Mouse (Mus musculus): ENCODE measurements at regions not wholly inside any gene's neighbourhood (a gene's known extent, or its start where the extent isn't known, plus 50 kb on each side); places are given as distances from the start of the nearest gene placed in this dataset.

DNA sequence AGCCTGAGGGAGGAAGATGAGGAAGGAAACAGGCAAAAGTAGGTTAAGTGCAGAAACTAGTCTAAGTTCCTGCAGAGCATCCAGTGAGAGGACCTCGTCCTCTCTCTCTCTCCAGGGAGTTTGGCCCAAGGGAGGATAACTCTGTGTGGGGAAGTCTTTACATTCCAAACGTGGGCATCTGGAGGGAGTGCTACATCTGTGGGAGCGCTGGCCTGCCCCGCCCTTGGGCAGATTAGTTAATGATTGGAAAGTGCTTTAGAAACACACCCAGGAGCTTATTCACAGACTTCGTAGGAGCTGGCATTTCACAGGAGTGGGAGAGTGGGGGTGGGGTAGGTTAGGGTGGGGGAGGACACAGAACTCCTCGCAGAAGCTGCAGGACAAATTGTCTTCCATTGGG is 70.1 kb upstream of the Gm9887 start:
- Histone ChIP-seq H3K4me1 (ENCODE audit: control insufficient read depth, insufficient read depth, low read length) (peaks cover 14% of the 10 kb centered on the region; the same call in 1 of the 2 replicates), H3K9me3 (ENCODE audit: control insufficient read depth, low read depth, low read length) (peaks cover 2% of the 10 kb centered on the region; the same call in 1 of the 2 replicates), H3K4me3 (ENCODE audit: low read depth, low read length) (no peak overlapping the region), H3K4me2 (replicated peaks; ENCODE audit: low read depth, low read length) (no peak overlapping the region), H3K27me3 (ENCODE audit: control insufficient read depth, insufficient read depth, low read length) (no peaks in the 10 kb centered on the region), H3K36me3 (ENCODE audit: control insufficient read depth, insufficient read depth, low read length) (no peaks in the 10 kb centered on the region), H3K27ac (ENCODE audit: low read length) (no peak overlapping the region), H3K9ac (replicated peaks; ENCODE audit: low read depth, low read length) (no peak overlapping the region)
- 16% methylated on average over 6 of the region's 6 CpGs for whole genome bisulfite sequencing
- peak; percentile 60 for ATAC-seq (ENCODE audit: insufficient number of reproducible peaks, insufficient read depth, low FRiP score, low read depth)

- 70% methylated on average over 4 of the region's 4 CpGs for WGBS
- no peak overlapping the region for H3K4me3 ChIP-seq (ENCODE audit: low read depth, low read length)
- peaks cover 10% of the 10 kb centered on the region; the same call in 1 of the 2 replicates for H3K4me1 ChIP-seq (ENCODE audit: control insufficient read depth, insufficient read depth, low read length)
- no peak overlapping the region for H3K4me2 ChIP-seq (replicated peaks; ENCODE audit: low read depth, low read length)
- no peak for ATAC-seq (ENCODE audit: insufficient number of reproducible peaks, insufficient read depth, low FRiP score, low read depth)
- H3K9me3 ChIP-seq (ENCODE audit: control insufficient read depth, low read depth, low read length) = peaks cover 2% of the 10 kb centered on the region; the same call in 1 of the 2 replicates
- no peaks in the 10 kb centered on the region for H3K27me3 ChIP-seq (ENCODE audit: control insufficient read depth, insufficient read depth, low read length)
- H3K36me3 ChIP-seq (ENCODE audit: control insufficient read depth, insufficient read depth, low read length) = no peaks in the 10 kb centered on the region
- H3K9ac ChIP-seq (replicated peaks; ENCODE audit: low read depth, low read length) = no peak overlapping the region
- H3K27ac ChIP-seq (ENCODE audit: low read length) = no peak overlapping the region
Observed at GRCm38 (mm10) chr12:69441764-69442163, 69.5 kb upstream of the Gm9887 start.

DNA sequence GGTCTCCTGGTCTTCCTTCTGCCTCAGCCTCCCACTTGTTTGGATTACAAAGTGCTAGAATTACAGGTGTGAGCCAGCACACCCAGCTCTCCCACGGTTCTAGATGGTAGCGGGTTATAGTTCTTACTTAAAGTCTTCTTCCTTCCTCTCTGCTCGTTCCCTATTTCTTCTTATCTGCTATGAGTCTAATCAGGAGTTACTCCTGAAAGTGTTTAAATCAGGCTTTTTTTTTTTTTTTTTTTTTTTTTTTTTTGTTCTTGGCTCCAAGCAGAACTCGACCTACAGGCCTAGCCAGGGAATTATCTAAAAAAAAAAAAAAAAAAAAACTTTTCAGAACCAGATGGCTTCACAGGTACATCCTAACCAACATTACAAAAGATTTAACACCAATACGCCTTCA is 66.0 kb upstream of the Gm9887 start:
- ATAC-seq (ENCODE audit: insufficient number of reproducible peaks, insufficient read depth, low FRiP score, low read depth) = no peak
- Histone ChIP-seq H3K9ac (replicated peaks; ENCODE audit: low read depth, low read length) (no peak overlapping the region), H3K4me1 (ENCODE audit: control insufficient read depth, insufficient read depth, low read length) (peaks cover 11% of the 10 kb centered on the region; the same call in 1 of the 2 replicates), H3K4me3 (ENCODE audit: low read depth, low read length) (no peak overlapping the region), H3K27me3 (ENCODE audit: control insufficient read depth, insufficient read depth, low read length) (no peaks in the 10 kb centered on the region), H3K36me3 (ENCODE audit: control insufficient read depth, insufficient read depth, low read length) (no peaks in the 10 kb centered on the region), H3K9me3 (ENCODE audit: control insufficient read depth, low read depth, low read length) (peaks cover 5% of the 10 kb centered on the region; the same call in 1 of the 2 replicates), H3K27ac (ENCODE audit: low read length) (peak overlapping the region; percentile 77; the same call in 1 of the 2 replicates), H3K4me2 (replicated peaks; ENCODE audit: low read depth, low read length) (no peak overlapping the region)
- WGBS = 69% methylated on average over 5 of the region's 5 CpGs

GRCm38 (mm10) chr12:69436839-69437501 is 64.7 kb upstream of the Gm9887 start:
- Histone ChIP-seq H3K4me1 (ENCODE audit: control insufficient read depth, insufficient read depth, low read length) (peaks cover 13% of the 10 kb centered on the region; the same call in 1 of the 2 replicates), H3K27me3 (ENCODE audit: control insufficient read depth, insufficient read depth, low read length) (no peaks in the 10 kb centered on the region), H3K4me3 (ENCODE audit: low read depth, low read length) (no peak overlapping the region), H3K9ac (replicated peaks; ENCODE audit: low read depth, low read length) (no peak overlapping the region), H3K36me3 (ENCODE audit: control insufficient read depth, insufficient read depth, low read length) (no peaks in the 10 kb centered on the region), H3K27ac (ENCODE audit: low read length) (peak overlapping the region; percentile 77), H3K4me2 (replicated peaks; ENCODE audit: low read depth, low read length) (no peak overlapping the region), H3K9me3 (ENCODE audit: control insufficient read depth, low read depth, low read length) (peaks cover 6% of the 10 kb centered on the region; the same call in 1 of the 2 replicates)
- 61% methylated on average over 10 of the region's 10 CpGs for WGBS
- ATAC-seq (ENCODE audit: insufficient number of reproducible peaks, insufficient read depth, low FRiP score, low read depth) = peak; percentile 81

GRCm38 (mm10) chr12:69434315-69434714 is 62.1 kb upstream of the Gm9887 start:
- no peaks in the 10 kb centered on the region for H3K27me3 ChIP-seq (ENCODE audit: control insufficient read depth, insufficient read depth, low read length)
- H3K4me3 ChIP-seq (ENCODE audit: low read depth, low read length) = no peak overlapping the region
- ATAC-seq (ENCODE audit: insufficient number of reproducible peaks, insufficient read depth, low FRiP score, low read depth) = peak; percentile 33; the same call in 1 of the 2 replicates
- peaks cover 6% of the 10 kb centered on the region; the same call in 1 of the 2 replicates for H3K9me3 ChIP-seq (ENCODE audit: control insufficient read depth, low read depth, low read length)
- no peak overlapping the region for H3K4me2 ChIP-seq (replicated peaks; ENCODE audit: low read depth, low read length)
- 24% methylated on average over 4 of the region's 4 CpGs for WGBS
- no peak overlapping the region for H3K9ac ChIP-seq (replicated peaks; ENCODE audit: low read depth, low read length)
- H3K4me1 ChIP-seq (ENCODE audit: control insufficient read depth, insufficient read depth, low read length) = peaks cover 15% of the 10 kb centered on the region; the same call in 1 of the 2 replicates
- no peaks in the 10 kb centered on the region for H3K36me3 ChIP-seq (ENCODE audit: control insufficient read depth, insufficient read depth, low read length)
- peak overlapping the region; percentile 48; the same call in 1 of the 2 replicates for H3K27ac ChIP-seq (ENCODE audit: low read length)

DNA sequence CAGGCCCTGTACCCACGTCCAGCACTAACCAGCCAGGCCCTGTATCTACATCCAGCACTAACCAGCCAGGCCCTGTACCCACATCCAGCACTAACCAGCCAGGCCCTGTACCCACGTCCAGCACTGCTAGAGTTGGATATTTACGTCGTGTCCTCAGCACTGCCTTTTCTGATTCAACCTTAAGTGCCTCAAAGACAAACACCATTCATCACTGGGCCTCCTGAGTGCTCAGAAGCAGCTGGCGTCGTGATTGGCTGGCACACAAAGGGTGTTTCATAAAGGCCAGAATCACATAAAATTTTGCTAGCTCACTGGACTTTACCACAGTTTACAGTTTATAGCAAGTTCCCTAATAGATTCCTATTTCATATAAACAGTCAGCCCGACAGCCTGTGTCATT is 59.8 kb upstream of the Gm9887 start:
- Histone ChIP-seq H3K9me3 (ENCODE audit: control insufficient read depth, low read depth, low read length) (peaks cover 6% of the 10 kb centered on the region; the same call in 1 of the 2 replicates), H3K4me3 (ENCODE audit: low read depth, low read length) (no peak overlapping the region), H3K27me3 (ENCODE audit: control insufficient read depth, insufficient read depth, low read length) (no peaks in the 10 kb centered on the region), H3K4me1 (ENCODE audit: control insufficient read depth, insufficient read depth, low read length) (peaks cover 15% of the 10 kb centered on the region; the same call in 1 of the 2 replicates), H3K27ac (ENCODE audit: low read length) (peak overlapping the region; percentile 33; the same call in 1 of the 2 replicates), H3K9ac (replicated peaks; ENCODE audit: low read depth, low read length) (no peak overlapping the region), H3K36me3 (ENCODE audit: control insufficient read depth, insufficient read depth, low read length) (no peaks in the 10 kb centered on the region), H3K4me2 (replicated peaks; ENCODE audit: low read depth, low read length) (no peak overlapping the region)
- 19% methylated on average over 7 of the region's 7 CpGs for WGBS
- ATAC-seq (ENCODE audit: insufficient number of reproducible peaks, insufficient read depth, low FRiP score, low read depth) = no peak

- Histone ChIP-seq H3K27ac (ENCODE audit: low read length) (no peak overlapping the region), H3K27me3 (ENCODE audit: control insufficient read depth, insufficient read depth, low read length) (no peaks in the 10 kb centered on the region), H3K4me1 (ENCODE audit: control insufficient read depth, insufficient read depth, low read length) (peaks cover 10% of the 10 kb centered on the region), H3K4me3 (ENCODE audit: low read depth, low read length) (no peak overlapping the region), H3K9me3 (ENCODE audit: control insufficient read depth, low read depth, low read length) (no peaks in the 10 kb centered on the region), H3K4me2 (replicated peaks; ENCODE audit: low read depth, low read length) (no peak overlapping the region), H3K9ac (replicated peaks; ENCODE audit: low read depth, low read length) (no peak overlapping the region), H3K36me3 (ENCODE audit: control insufficient read depth, insufficient read depth, low read length) (no peaks in the 10 kb centered on the region)
- ATAC-seq (ENCODE audit: insufficient number of reproducible peaks, insufficient read depth, low FRiP score, low read depth) = no peak
- WGBS = 59% methylated on average over 6 of the region's 6 CpGs
Observed at GRCm38 (mm10) chr12:69428108-69428507, 55.9 kb upstream of the Gm9887 start.

GRCm38 (mm10) chr12:69425610-69426009 is 53.4 kb upstream of the Gm9887 start:
- H3K27ac ChIP-seq (ENCODE audit: low read length) = no peak overlapping the region
- no peak overlapping the region for H3K4me3 ChIP-seq (ENCODE audit: low read depth, low read length)
- ATAC-seq (ENCODE audit: insufficient number of reproducible peaks, insufficient read depth, low FRiP score, low read depth) = no peak
- H3K4me1 ChIP-seq (ENCODE audit: control insufficient read depth, insufficient read depth, low read length) = peaks cover 5% of the 10 kb centered on the region
- H3K9me3 ChIP-seq (ENCODE audit: control insufficient read depth, low read depth, low read length) = 0 out of 2 replicates have a peak, but pooled peaks cover 4% of the 10 kb centered on the region
- WGBS = 74% methylated on average over 3 of the region's 3 CpGs
- H3K4me2 ChIP-seq (replicated peaks; ENCODE audit: low read depth, low read length) = no peak overlapping the region
- no peak overlapping the region for H3K9ac ChIP-seq (replicated peaks; ENCODE audit: low read depth, low read length)
- H3K36me3 ChIP-seq (ENCODE audit: control insufficient read depth, insufficient read depth, low read length) = no peaks in the 10 kb centered on the region
- H3K27me3 ChIP-seq (ENCODE audit: control insufficient read depth, insufficient read depth, low read length) = no peaks in the 10 kb centered on the region

Measured in stomach, embryonic 14.5 days (tissue).